Mouse (Mus musculus) stomach, embryonic 16.5 days (tissue): Measurements from ENCODE around the gene Pld3. TPM values are rescaled to one million over a fixed set of nuclear protein-coding genes. Genes with fewer than 3 reads are reported as not detected.

Experiments used
- ATAC-seq: fragments of 200-750 bp; cut with Nextera tagmentation; 2 replicates; pipeline ENCODE4 v1.8.0; 2017; ENCODE audit warnings: moderate number of reproducible peaks, moderate TSS enrichment; ENCODE audit not compliant: insufficient read depth, low FRiP score
- H3K27ac ChIP-seq: fragments of 300-500 bp; sonication (generic); 2 replicates; pipeline ENCODE4 v1.5.1; 2014; ENCODE audit warnings: low read length
- H3K27me3 ChIP-seq: fragments of 300-500 bp; sonication (generic); 2 replicates; pipeline ENCODE4 v1.6.1; 2014; ENCODE audit warnings: low read length, control low read depth, mixed read lengths; ENCODE audit not compliant: control insufficient read depth, insufficient read depth
- H3K36me3 ChIP-seq: fragments of 300-500 bp; sonication (generic); 2 replicates; pipeline ENCODE4 v1.6.1; 2014; ENCODE audit warnings: low read length; ENCODE audit not compliant: control insufficient read depth, insufficient read depth
- H3K4me1 ChIP-seq: fragments of 300-500 bp; sonication (generic); 2 replicates; pipeline ENCODE4 v1.6.1; 2014; ENCODE audit warnings: low read length, control low read depth, mixed read lengths; ENCODE audit not compliant: control insufficient read depth, insufficient read depth
- H3K4me2 ChIP-seq: fragments of 300-500 bp; sonication (generic); 2 replicates; pipeline ENCODE4 v1.6.1; 2014; ENCODE audit warnings: low read depth, low read length, mixed read lengths
- H3K4me3 ChIP-seq: fragments of 300-500 bp; sonication (generic); replicated peaks from 2 replicates; pipeline ENCODE4 v1.5.1; 2014; ENCODE audit warnings: mild to moderate bottlenecking, low read length
- H3K9ac ChIP-seq: fragments of 300-500 bp; sonication (generic); 2 replicates; pipeline ENCODE4 v1.6.1; 2014; ENCODE audit warnings: low read length
- H3K9me3 ChIP-seq: fragments of 300-500 bp; sonication (generic); replicated peaks from 2 replicates; pipeline ENCODE4 v1.6.1; 2016; ENCODE audit warnings: low read length, control low read depth; ENCODE audit not compliant: control insufficient read depth
- WGBS: fragments of 180-500 bp; shearing (Covaris S2); extraction: QIAGEN DNeasy Blood & Tissue Kit; methylation state at CpG from one replicate; pipeline ENCODE4 v1.1.7; 2014; 5-methylcytosine and 5-hydroxymethylcytosine counted together
- polyA plus RNA-seq: library from polyadenylated mRNA; unstranded; fragments of >200 nt; fragmentation: Nextera tagmentation; extraction: Ambion mirVana; gene quantifications from 2 replicates; pipeline ENCODE4 v1.2.1, GENCODE M21; 2015

Pld3 gene
- polyA plus RNA-seq, 1 experiment from 2014 or later: 93.5 TPM

DNA sequence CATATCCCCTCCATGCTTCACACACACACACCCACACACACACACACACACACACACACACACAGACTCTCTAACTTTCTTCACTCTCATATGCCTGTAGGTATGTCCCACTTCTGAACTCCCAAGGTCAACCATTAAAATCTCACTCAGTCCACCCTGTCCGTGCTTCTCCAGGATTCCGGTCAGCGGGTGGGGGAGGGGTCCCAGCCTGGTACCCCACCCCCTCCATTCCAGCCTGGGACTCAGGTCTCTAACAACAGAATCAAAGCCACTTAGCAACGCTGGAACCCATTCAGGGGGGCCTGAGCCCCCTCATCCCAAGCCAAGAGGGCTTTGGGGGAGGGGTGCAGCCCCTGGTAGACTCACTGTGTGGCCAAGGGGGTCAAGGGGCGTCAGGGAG is 30.1 kb downstream of the Pld3 start, which contains the start of gene Hipk4:
Gene Hipk4, plus strand, starts transcription at position 301 of the 400 bp plus-strand sequence.
- H3K27ac ChIP-seq: no peak within 1 kb of the TSS

GRCm38 (mm10) chr7:27520599-27520998 is 32.4 kb downstream of the Pld3 start:
- Histone ChIP-seq H3K36me3 (no peaks in the 10 kb centered on the region), H3K4me3 (no peak overlapping the region), H3K9me3 (0 out of 2 replicates have a peak, but pooled peaks cover 5% of the 10 kb centered on the region), H3K4me1 (no peaks in the 10 kb centered on the region), H3K9ac (no peak overlapping the region), H3K27ac (peak overlapping the region; percentile 47; the same call in 1 of the 2 replicates), H3K27me3 (no peaks in the 10 kb centered on the region), H3K4me2 (no peak overlapping the region)
- no peak for ATAC-seq
- 48% methylated on average over 1 of the region's 1 CpGs for WGBS

More for the DNA sequence above, 30.1 kb downstream of the Pld3 start, which contains the start of gene Hipk4:
- H3K4me1 ChIP-seq: no peaks in the 10 kb centered on the region
- H3K9me3 ChIP-seq: 0 out of 2 replicates have a peak, but pooled peaks cover 5% of the 10 kb centered on the region
- no peak for ATAC-seq
- no peak within 1 kb of the TSS for H3K4me3 ChIP-seq
- WGBS: 48% methylated on average over 5 of the region's 5 CpGs
- no peaks in the 10 kb centered on the region for H3K36me3 ChIP-seq
- H3K4me2 ChIP-seq: no peak within 1 kb of the TSS
- no peaks in the 10 kb centered on the region for H3K27me3 ChIP-seq
- no peak within 1 kb of the TSS for H3K9ac ChIP-seq

DNA sequence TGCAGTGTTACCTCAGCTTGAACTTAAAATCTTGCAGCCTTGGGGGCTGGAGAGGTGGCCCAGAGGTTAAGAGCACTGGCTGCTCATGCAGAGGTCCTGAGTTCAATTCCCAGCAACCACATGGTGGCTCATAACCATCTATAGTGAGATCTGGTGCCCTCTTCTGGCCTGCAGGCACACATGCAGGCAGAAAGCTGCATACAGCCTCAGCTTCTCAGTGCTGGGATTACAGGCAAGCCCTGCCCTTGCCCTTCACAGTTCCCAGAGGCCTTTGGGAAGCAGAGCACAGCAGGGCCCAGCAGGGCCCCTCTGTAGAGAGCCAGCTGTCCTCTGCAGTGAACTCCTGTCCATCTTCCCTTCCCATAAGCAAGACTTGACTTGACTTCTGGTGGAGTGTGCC is 32.9 kb downstream of the Pld3 start:
- H3K36me3 ChIP-seq: no peaks in the 10 kb centered on the region
- no peaks in the 10 kb centered on the region for H3K4me1 ChIP-seq
- no peak overlapping the region for H3K4me3 ChIP-seq
- no peak for ATAC-seq
- H3K9me3 ChIP-seq: 0 out of 2 replicates have a peak, but pooled peaks cover 5% of the 10 kb centered on the region
- H3K27me3 ChIP-seq: no peaks in the 10 kb centered on the region
- H3K27ac ChIP-seq: peak overlapping the region; percentile 47; the same call in 1 of the 2 replicates
- no peak overlapping the region for H3K4me2 ChIP-seq
- no peak overlapping the region for H3K9ac ChIP-seq

- 89% methylated on average over 9 of the region's 9 CpGs for WGBS
- no peak overlapping the region for H3K4me3 ChIP-seq
- no peaks in the 10 kb centered on the region for H3K27me3 ChIP-seq
- H3K4me1 ChIP-seq: no peaks in the 10 kb centered on the region
- no peak overlapping the region for H3K27ac ChIP-seq
- no peak overlapping the region for H3K9ac ChIP-seq
- no peak overlapping the region for H3K4me2 ChIP-seq
- no peak for ATAC-seq
- H3K36me3 ChIP-seq: no peaks in the 10 kb centered on the region
- H3K9me3 ChIP-seq: 0 out of 2 replicates have a peak, but pooled peaks cover 5% of the 10 kb centered on the region
Measured at GRCm38 (mm10) chr7:27518314-27518713, 34.7 kb downstream of the Pld3 start.

DNA sequence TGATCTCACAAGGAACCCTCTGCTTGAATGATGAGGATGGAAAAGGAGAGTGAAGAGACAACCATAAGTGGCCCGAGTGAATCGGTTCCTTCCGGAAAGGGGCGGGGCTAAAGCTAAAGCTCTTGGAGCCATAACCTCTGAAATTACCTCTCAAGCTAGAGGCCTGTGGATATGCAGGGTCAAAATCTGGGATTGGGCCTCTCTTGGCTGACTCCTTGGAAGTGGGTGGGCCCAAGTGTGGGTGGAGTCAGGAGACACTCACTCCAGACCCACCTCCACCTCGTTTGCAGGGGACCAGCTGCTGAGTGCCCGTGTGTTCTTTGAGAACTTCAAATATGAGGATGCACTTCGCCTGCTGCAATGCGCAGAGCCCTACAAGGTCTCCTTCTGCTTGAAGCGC is 38.1 kb downstream of the Pld3 start:
- 68% methylated on average over 9 of the region's 9 CpGs for WGBS
- no peak overlapping the region for H3K9ac ChIP-seq
- no peak overlapping the region for H3K4me3 ChIP-seq
- peak; percentile 37; the same call in 1 of the 2 replicates for ATAC-seq
- H3K36me3 ChIP-seq: no peaks in the 10 kb centered on the region
- H3K27ac ChIP-seq: no peak overlapping the region
- H3K4me2 ChIP-seq: no peak overlapping the region
- H3K9me3 ChIP-seq: 0 out of 2 replicates have a peak, but pooled peaks cover 5% of the 10 kb centered on the region
- no peaks in the 10 kb centered on the region for H3K4me1 ChIP-seq
- H3K27me3 ChIP-seq: no peaks in the 10 kb centered on the region

- no peak overlapping the region for H3K27ac ChIP-seq
- no peak overlapping the region for H3K4me3 ChIP-seq
- H3K4me1 ChIP-seq: peaks cover 14% of the 10 kb centered on the region
- H3K36me3 ChIP-seq: no peaks in the 10 kb centered on the region
- no peak overlapping the region for H3K9ac ChIP-seq
- no peaks in the 10 kb centered on the region for H3K27me3 ChIP-seq
- ATAC-seq: no peak
- no peak overlapping the region for H3K4me2 ChIP-seq
- no peaks in the 10 kb centered on the region for H3K9me3 ChIP-seq
- 89% methylated on average over 2 of the region's 2 CpGs for WGBS
Measured at GRCm38 (mm10) chr7:27510809-27511208, 42.2 kb downstream of the Pld3 start.

GRCm38 (mm10) chr7:27508648-27509005 is 44.4 kb downstream of the Pld3 start:
- H3K9me3 ChIP-seq: no peaks in the 10 kb centered on the region
- peak overlapping the region; percentile 67 for H3K9ac ChIP-seq
- H3K4me3 ChIP-seq: peak overlapping the region; percentile 68
- peak; percentile 63 for ATAC-seq
- H3K36me3 ChIP-seq: no peaks in the 10 kb centered on the region
- 17% methylated on average over 6 of the region's 6 CpGs for WGBS
- H3K4me2 ChIP-seq: peak overlapping the region; percentile 72
- H3K27ac ChIP-seq: peak overlapping the region; percentile 100
- peaks cover 14% of the 10 kb centered on the region for H3K4me1 ChIP-seq
- no peaks in the 10 kb centered on the region for H3K27me3 ChIP-seq

GRCm38 (mm10) chr7:27507711-27508647 is 45.0 kb downstream of the Pld3 start:
- Histone ChIP-seq H3K4me3 (peak overlapping the region; percentile 68), H3K4me2 (peak overlapping the region; percentile 72), H3K36me3 (no peaks in the 10 kb centered on the region), H3K9me3 (no peaks in the 10 kb centered on the region), H3K4me1 (peaks cover 14% of the 10 kb centered on the region), H3K27me3 (no peaks in the 10 kb centered on the region), H3K9ac (peak overlapping the region; percentile 86), H3K27ac (peak overlapping the region; percentile 100)
- ATAC-seq: peak; percentile 95
- under 1% methylated on average over 54 of the region's 54 CpGs for WGBS

GRCm38 (mm10) chr7:27506765-27507370 is 46.1 kb downstream of the Pld3 start:
- H3K27ac ChIP-seq: peak overlapping the region; percentile 100
- peaks cover 14% of the 10 kb centered on the region for H3K4me1 ChIP-seq
- H3K4me3 ChIP-seq: peak overlapping the region; percentile 68
- H3K36me3 ChIP-seq: no peaks in the 10 kb centered on the region
- ATAC-seq: no peak
- 37% methylated on average over 9 of the region's 9 CpGs for WGBS
- no peaks in the 10 kb centered on the region for H3K9me3 ChIP-seq
- no peaks in the 10 kb centered on the region for H3K27me3 ChIP-seq
- peak overlapping the region; percentile 72 for H3K4me2 ChIP-seq
- H3K9ac ChIP-seq: peak overlapping the region; percentile 34
